Mouse (Mus musculus) layer of hippocampus, postnatal 25 days (tissue): Measurements from ENCODE around the gene Mcidas. TPM values are rescaled to one million over a fixed set of nuclear protein-coding genes. Genes with fewer than 3 reads are reported as not detected.
A peak's percentile ranks its signal among the peaks of the same experiment; 100 is the strongest.
"Not testable (repeated sequence)": the region's sequence is repeated elsewhere in the genome, so short reads cannot be mapped to it uniquely, and the experiment has no call there.

Source experiments
- DNase-seq, 2 experiments: peaks; one replicate each; pipeline ENCODE4 v3.0.0; 2022; ENCODE audit warnings: mixed read lengths in 2 of 2, low spot score in 1 of 2; ENCODE audit errors: extremely low spot score in 1 of 2
- total RNA-seq, 2 experiments: library from RNA; stranded (reverse); gene quantifications; 2 replicates each; pipeline ENCODE4 v1.2.3; 2021

Mcidas gene
- total RNA-seq, 2 experiments from 2014 or later, result 0.37 to 0.75 TPM

DNA sequence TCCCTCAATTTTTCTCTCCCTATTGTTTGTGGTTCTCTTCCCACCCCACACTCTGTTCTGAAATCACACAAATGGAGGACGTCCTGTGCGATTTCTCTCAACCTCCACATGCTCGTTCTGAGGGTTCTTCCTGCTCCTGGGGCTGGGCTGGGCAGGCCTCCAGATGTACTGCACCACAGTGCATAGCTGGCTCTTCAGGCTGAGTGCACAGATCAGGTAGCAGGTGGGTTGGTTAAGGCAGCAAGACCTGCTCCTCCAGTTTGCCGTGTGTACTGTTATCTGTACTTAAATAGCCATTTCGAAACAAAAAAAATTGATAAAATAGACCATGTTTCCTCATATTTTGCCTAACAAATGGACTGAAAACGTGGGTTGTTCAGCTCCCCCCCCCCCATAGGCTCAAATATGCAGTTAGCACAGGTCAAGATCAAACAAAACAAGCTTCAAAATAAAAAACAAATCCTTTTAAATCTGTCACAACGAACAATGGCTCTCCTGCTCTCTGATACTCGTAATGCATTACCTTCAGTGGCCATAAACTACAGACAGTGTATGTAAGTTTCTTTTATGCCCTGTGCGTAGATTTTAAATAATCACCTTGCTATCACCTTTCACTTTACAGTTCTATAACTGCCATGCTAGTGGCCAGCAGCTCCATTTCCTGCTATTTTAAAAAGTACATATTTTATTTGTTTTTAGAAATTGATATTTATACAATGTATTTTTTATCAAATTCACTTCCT lies 7.1 kb downstream of the Mcidas start:
- no peak for DNase-seq

DNA sequence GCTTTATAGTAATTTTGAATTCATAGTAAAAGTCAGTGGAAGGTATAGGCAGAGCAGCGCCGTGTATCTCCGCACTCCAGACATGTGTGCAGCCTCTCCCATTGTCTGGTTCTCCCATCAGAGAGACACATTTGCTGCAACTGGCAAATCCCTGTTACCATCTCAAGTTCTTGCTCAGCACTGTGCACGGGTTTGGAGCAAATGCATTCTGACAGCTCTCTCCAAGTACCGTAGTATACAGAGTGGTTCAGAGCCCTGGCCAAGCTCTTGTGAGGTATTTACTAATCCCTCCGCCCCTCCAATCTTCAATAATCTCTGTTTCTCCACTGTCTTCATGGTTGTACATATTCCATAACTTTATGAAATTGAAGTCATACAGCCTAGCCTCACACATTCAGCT lies 19.0 kb downstream of the Mcidas start:
- no peak for DNase-seq

DNA sequence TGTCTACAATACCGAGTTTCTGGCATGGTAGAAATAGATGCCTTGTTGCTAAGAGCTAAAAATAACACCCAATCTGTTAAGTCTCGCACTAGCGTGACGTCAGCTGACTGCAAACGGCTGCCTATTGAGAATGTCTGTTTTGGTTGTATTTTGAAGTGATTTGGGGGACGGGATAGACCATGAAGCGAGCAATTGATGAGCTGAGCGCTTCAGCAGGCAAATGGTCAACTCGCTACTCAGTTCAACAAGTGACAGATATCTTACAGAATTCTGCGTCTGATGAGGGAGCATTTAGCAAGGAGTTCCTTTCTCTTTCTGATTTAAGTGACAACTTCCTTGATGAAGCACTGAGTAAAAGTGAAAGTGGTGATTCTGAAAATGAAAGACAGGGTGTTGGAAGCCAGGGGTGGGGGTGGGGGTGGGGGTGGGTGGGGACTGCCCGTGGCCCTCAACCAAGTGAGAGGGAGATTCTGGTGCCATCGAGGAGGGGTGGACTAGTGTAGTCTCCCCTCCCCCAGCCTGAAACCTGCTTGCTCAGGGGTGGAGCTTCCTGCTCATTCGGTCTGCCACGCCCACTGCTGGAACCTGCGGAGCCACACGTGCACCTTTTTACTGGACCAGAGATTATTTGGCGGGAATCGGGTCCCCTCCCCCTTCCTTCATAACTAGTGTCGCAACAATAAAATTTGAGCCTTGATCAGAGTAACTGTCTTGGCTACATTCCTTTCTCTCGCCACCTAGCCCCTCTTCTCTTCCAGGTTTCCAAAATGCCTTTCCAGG lies 19.7 kb downstream of the Mcidas start:
- not testable (repeated sequence) for DNase-seq

DNA sequence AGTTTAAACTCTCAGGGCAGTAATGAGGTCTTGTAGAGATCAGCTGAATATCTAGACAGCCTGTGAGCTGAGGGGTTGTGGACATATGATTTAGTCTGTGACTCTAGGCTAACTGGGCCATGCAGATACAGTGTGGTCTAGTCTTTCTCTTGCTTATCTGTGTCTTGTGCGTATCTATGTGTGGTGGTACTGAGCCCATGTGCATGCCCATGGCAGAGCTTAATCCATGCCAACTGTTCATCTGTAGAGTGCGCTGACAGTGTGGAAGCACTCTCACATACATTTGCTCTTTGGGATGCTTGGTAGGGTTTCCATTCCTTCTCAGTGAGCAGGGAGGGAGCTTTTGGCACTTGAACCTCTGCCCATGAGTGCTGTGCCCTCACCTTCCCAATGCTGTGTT lies 27.9 kb downstream of the Mcidas start:
- no peak for DNase-seq

DNA sequence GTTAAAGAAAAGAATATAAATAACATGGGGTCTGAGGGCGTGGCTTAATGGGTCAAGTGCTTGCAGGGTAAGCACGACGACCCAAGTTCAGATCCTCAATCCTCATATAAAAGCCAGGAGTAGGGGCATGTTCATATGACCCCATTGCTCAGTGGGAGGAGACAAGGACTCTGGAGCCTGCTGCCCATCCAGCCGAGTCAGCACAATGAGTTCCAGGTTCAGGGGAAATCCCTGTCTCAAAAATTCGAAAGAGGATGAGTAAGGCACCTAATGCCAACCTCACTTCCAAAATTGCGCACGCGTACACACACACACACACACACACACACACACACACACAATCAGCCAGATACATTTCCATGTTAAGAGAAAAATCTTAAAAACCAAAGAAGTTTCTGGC lies 28.8 kb downstream of the Mcidas start:
- no peak for DNase-seq

DNA sequence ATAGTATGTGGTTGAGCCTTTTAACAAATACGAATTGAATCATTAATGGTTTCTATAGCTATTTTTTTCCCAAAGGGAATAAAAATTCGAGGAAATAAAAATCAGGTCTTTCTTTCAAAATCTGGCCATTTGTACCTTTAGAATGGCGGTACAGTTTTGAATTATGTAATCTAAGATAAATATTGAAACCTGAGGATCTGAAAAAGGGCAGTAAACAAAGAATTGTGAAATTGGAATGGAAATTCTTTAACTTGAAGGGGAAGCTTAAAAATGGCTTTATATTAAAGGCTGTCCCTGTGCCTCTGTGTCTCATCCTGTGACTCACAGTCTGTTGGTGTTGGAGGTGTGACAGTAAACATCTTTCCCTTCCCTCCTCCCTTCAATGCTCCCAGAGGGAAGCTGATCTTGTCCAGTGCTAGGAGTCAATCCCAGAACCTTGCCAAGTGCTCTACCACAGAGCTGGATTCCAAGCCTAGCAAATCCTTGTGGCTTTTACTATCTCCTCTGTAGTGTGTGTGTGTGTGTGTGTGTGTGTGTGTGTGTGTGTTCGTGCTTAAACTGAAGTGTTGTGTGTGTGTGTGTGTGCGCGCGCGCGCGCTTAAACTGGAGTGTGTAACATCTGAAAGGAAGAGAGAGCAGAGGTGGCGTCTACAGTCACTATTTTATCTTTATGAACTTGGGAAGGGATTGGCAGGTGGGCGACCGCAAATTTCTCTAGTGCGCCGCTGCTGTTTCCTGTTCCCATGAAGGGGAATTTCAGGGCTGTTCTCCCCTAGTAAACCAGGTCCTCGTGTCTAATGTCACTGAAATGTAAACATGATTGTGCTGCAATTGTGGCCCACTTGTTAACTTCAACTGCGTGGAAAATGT lies 29.9 kb downstream of the Mcidas start:
- DNase-seq, result no peak

DNA sequence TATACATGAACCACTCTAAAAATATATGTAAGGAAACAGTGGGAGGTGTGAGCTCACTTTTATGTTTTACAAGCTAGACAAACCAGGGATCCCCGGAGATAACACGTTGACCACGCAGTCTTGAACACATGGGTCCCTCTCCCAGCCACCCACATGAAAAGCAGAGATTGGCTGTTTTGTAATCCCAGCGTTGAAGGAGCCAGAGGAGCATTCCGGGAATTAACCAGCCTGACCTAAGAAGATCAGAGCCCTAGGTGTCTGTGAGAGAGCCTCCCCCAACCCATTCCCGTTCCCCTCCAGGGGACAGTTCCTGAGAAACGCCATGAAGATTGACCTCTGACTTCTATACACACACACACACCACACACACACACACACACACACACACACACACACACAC lies 37.7 kb downstream of the Mcidas start:
- no peak for DNase-seq

DNA sequence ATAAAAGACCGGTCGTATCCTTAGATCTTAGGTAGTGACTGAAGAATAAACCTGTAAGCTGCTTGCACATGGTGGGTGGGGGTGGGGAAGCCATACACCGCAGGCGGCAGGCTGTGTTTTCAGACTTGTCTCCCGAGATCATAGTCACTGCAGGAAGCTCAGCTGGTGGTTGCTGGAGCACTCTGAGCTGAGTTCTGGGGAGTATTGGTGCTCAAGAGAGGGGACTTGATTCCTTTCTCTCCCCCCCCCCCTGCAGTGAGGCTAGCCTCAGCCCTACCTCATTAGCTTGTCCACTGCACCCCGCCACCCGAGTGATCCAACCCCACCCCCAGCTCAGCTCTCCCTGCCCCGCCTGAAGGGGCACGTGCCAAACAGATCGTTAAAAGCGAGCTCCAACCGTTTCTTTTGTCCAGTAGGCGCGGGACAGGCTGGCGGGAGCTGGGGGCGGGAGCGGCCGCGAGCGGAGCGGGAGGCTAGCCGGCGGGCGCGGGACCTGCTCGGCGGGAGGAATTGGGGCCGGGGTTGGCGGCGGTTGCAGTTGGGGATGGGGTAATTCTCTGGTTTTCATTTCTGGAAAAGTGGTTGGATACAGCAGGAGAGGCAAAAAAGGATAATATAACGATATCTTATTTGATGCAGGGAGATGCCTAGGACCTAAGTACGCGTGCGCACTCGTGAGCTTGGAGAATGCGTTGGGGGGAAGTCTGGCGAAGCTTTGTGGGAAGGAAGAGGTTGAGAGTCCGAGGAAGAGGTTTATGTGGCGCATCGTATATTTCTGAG lies 38.3 kb downstream of the Mcidas start:
- DNase-seq, result peak; percentile 17 to 20

DNA sequence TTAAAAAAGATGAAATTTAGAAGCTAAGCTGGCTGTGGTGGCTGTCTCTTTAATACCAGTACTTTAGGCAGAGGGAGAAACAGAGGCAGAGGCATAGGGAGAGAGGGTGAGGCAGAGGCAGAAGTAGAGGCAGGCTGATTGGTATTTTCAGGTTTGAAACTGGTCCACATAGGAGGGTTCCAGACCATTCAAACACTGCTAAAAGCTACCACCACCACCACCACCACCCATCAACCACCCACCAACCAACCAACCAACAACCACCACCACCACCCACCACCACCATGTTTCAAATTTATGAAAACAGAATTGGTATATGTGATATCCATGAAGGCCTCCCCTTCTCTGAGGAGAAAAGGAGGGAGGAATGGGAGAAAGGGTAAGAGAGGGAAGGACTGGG lies 39.2 kb downstream of the Mcidas start:
- DNase-seq, result no peak

DNA sequence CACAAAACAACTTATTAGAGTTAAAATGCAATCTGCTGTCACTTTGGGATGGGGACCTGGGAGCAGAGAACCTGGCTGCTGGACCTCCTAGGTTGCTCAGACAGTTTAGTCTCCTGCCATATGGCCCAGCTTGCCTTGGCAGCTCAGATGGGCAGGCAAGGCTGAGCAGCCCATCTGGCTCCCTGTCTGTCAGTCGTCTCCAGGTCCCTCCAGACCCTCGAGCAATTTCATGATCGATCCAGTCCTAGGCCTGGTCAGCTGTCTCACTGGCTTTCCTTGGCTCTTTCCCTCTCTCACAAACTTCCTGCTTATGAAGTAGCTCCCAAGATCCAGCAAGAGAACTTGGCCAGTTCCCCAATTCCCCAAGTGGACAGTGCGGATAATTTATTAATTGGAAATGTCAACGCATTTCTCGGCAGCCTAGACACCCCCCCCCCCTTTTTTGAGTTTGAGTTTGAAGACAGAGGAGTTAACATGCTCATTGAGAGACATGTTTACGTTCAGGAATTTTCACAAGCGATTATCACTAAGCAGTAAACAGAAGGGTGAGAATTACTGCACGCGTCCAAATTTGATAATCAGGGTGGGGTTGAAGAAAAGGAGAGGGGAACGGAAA lies 40.7 kb downstream of the Mcidas start:
- DNase-seq, result no peak

DNA sequence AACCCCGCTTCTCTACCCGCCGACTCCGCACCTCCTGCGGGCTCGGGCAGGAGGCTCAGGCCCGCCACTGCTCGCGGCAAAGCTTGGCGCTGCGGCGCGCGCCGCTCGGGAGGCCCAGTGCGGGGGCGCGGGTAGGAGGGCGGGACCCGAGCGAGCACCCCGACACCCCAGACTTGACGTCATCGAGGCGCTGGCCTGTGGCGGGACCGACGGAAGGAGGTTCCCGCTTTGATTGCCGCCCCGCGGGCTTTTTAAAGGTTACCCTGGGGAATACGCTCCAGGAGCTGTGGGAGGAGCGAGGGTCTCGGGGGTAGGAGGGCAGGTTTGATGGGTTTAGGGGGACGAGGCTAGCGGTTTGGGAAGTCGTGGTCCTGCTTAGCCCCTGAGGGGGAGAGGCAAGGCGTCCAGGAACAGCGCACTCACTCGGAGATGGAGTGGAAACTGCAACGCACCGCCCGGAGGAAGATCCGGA lies 41.3 kb downstream of the Mcidas start, which contains the start of gene Cdc20b:
TSS of gene Cdc20b (plus strand) at position 162 of the 472 bp plus-strand sequence.
- peak in 1 of 2 experiments; percentile 17 for DNase-seq

DNA sequence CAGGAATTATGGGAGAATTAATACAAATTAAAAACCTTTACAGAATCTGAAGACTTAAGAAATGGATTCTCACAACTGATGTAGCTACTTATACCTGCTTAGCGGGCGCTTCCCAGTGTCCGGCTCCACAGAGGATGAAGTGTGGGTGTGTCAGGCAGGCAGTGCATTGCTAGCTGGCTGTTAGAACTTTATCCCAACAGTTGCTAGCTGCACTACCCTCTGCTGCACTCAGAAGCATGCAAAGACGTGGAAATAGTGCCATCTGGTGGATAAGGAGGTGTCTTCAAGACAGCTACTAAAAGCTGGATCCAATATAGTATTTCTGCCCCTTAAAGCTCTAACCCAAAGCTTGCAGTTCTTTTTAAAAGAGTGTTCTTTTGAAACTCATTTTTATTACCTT lies 42.2 kb downstream of the Mcidas start:
- DNase-seq, result peak; percentile 37 to 55

DNA sequence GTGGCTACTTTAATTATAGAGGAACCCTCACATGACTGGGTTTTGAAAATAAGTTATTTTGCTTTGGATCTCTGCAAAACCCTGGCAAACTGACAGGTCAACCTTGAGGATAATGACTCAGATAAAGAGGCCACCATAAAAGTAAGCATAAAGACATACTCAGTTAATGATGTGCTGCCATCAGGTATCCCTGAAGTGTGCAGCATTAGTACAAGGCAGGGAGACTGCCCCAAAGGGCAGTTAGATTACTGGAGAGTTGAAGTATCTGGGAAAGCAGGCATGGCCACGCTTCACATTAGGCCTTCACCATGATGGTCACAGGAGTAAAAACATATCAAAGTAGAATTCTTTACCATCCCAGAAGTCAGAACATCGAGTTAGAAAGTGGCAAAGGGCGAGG lies 51.2 kb downstream of the Mcidas start:
- no peak for DNase-seq

DNA sequence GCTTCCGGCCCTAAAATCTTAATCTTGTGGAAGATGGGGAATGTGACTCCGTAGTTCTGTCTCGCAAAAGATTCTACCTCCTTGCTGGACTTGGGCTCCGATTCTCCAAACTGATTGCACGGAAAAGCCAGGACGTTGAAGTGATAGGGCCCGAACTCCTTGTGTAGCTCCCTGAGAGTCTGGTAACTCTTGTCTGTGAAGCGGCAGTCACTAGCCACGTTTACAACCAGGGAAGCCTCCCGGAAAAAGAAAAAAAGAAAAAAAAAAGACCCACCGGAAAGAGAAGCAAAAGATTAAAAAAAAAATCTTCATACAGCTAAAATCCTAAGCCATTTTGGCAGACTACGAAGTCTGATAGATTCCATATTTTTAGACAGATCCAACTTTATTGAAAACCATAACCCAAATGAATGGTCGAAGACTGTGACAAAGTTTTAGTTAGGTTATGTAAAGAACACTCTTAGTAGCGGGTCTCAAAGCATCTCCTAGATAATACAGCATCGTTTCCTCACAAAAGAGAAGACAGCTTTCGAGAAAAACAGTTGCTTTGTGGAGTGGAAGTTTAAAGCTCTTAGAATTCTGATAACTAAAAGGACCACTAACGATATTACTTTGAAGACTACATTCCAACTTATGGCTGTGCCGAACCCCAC lies 51.9 kb downstream of the Mcidas start:
- no peak for DNase-seq

DNA sequence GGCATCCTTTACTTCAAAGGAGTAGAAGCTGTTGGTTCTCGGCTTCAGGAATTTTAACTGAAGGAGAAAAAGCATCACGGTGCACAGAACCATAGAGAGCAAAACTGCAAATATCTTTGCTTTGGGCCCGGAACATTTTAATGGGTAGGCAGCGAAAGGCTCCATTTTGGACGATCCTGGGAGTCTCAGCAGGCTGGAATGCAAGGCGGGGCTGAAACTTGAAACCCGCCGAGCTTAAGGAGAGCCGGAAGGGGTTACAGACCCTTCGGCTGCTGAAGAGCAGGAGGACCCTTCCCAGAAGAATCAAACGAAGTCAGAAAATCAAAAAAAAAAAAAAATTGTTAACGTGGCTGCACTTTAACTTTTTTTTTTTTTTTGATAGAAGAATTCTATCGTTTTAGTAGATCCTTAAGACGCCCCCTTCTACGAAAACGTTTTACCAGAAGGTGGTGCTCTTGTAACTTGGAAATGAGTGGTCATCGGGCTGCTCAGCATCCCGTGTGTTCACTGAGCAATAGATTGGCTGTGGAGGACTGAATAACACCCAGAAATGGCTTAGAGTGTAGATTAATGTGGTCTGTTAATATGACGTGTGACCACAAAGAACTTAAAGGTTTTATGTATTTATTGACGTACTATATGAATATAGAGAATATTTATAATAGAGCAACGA lies 52.7 kb downstream of the Mcidas start, which contains the start of gene Gpx8:
TSS of gene Gpx8 (minus strand) at position 200 of the 673 bp plus-strand sequence.
- DNase-seq, result no peak

DNA sequence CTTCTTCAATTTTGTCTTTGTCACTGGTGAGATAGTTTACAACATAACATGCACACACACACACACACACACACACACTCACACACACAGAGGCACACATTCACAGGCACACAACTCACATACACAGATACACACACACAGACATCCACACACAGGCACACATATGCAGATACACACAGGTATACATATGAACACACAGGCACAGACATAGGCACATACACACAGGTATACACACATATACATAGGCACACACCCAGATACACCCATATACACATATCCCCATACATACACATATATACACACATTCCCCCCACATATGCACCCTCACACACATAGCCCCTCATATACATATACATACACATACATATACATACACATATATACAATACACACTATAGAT lies 53.4 kb downstream of the Mcidas start:
- no peak for DNase-seq

DNA sequence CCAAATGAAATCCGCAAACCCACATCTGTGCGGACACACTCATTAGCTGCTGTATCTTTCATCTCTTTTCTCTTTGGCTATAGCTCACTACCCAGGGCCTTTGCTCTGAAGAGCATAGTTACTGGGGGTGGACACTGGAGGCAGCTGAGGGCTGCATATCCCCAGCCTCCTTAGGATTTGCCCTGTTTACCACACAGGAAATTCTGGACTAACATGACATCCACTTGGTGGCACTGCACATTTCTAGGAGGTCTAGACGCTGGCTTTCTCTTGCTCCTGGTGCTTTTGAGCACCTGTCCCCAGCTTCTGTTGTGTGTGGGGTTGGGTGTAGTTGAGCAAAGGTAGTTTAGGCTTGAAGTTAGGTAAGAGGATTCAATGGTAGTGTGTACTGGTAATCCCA lies 54.0 kb downstream of the Mcidas start:
- DNase-seq, result no peak
